Mouse (Mus musculus): ENCODE data around the gene Nhsl2.

DNA sequence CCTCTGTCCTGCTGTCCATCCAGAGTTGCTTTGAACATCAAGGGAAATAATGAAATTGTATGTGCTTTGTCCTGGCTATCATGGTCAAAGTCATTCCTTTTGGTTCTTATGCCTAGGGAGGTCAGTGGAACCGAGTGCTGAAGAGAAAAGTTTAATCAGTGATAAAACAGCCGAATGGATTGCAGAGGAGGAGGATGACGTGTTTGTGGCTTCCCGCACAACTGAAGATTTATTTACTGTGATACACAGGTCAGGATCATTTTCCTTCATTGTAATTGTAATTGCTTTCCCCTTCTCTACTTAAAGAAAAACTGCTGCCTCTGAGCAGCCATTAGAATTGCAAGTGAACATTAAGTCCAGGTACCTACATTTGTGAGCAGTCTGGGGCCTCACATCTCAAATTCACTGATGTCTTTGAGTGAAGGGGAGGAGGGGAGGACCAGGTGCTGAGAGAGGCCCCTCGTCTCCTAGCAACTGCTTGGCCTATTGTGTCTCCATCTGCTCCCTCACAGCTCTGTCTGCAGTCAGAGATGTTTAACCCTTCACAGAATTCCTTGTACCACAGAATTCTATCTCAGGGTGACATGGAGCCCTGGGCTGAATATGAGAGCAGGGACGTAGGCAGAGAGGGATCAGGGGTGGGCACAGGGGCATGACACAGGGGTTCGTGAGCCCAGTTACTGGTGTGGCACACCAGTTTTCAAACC lies 232.5 kb downstream of the Nhsl2 start:
- TF ChIP-seq POLR2A (IDR thresholded peaks at IDR 0.05; ENCODE audit: control insufficient read depth, extremely low read depth, insufficient read depth, low read length, poor library complexity) (no peak), CTCF (IDR thresholded peaks at IDR 0.05; ENCODE audit: borderline replicate concordance, control insufficient read depth, extremely low read depth, insufficient read depth, low read length, poor library complexity) (no peak)
